Mouse (Mus musculus) erythroblast, embryonic 14.5 days (primary cell): ENCODE results near the gene Maml1.

Experiments used
- GATA1 ChIP-seq: IDR thresholded peaks from 2 replicates; pipeline ENCODE4 v1.6.1; 2012; ENCODE audit warnings: low read length, inconsistent platforms, mixed read lengths
- TAL1 ChIP-seq: IDR thresholded peaks from 3 replicates; pipeline ENCODE4 v1.6.1; 2012; ENCODE audit warnings: low read length, inconsistent platforms, mixed read lengths

GRCm38 (mm10) chr11:50266997-50267396 lies 25.1 kb downstream of the Maml1 start:
- TF ChIP-seq TAL1 (no peak), GATA1 (no peak)
